Mouse (Mus musculus) stomach, postnatal 0 days (tissue): ENCODE data around the gene Mttp. TPM values are rescaled to one million over a fixed set of nuclear protein-coding genes. Genes with fewer than 3 reads are reported as not detected.
A peak's percentile ranks its signal among the peaks of the same experiment; 100 is the strongest.

ENCODE experiments used
- ATAC-seq: fragments of 200-750 bp; cut with Nextera tagmentation; 2 replicates; pipeline ENCODE4 v1.8.0; 2017; ENCODE audit not compliant: low FRiP score, low TSS enrichment
- DNase-seq: peaks from one replicate; pipeline ENCODE4 v3.0.0-alpha.2; 2016; ENCODE audit warnings: low spot score
- H3K27ac ChIP-seq: fragments of 300-500 bp; sonication (generic); replicated peaks from 2 replicates; pipeline ENCODE4 v1.5.1; 2014; ENCODE audit warnings: mild to moderate bottlenecking, control low read depth
- H3K27me3 ChIP-seq: fragments of 300-500 bp; sonication (generic); 2 replicates; pipeline ENCODE4 v1.6.1; 2014; ENCODE audit warnings: low read length; ENCODE audit not compliant: control insufficient read depth, insufficient read depth
- H3K36me3 ChIP-seq: fragments of 300-500 bp; sonication (generic); 2 replicates; pipeline ENCODE4 v1.6.1; 2014; ENCODE audit warnings: low read length, mixed read lengths; ENCODE audit not compliant: control insufficient read depth, insufficient read depth
- H3K4me1 ChIP-seq: fragments of 300-500 bp; sonication (generic); replicated peaks from 2 replicates; pipeline ENCODE4 v1.6.1; 2014; ENCODE audit warnings: antibody characterized with exemption; ENCODE audit not compliant: control insufficient read depth, insufficient read depth
- H3K4me2 ChIP-seq: fragments of 300-500 bp; sonication (generic); replicated peaks from 2 replicates; pipeline ENCODE4 v1.6.1; 2014; ENCODE audit warnings: low read depth, mild to moderate bottlenecking, control low read depth, moderate library complexity
- H3K4me3 ChIP-seq: fragments of 300-500 bp; sonication (generic); 2 replicates; pipeline ENCODE4 v1.5.1; 2014; ENCODE audit warnings: low read depth, low read length, control low read depth
- H3K9ac ChIP-seq: fragments of 300-500 bp; sonication (generic); 2 replicates; pipeline ENCODE4 v1.6.1; 2014; ENCODE audit warnings: mild to moderate bottlenecking, low read length, control low read depth, mixed read lengths
- H3K9me3 ChIP-seq: fragments of 300-500 bp; sonication (generic); 2 replicates; pipeline ENCODE4 v1.6.1; 2016; ENCODE audit warnings: low read length; ENCODE audit not compliant: control insufficient read depth
- CTCF ChIP-seq: IDR thresholded peaks from 2 replicates; pipeline ENCODE4 v1.5.1; 2016; ENCODE audit warnings: antibody characterized with exemption, low read depth, mild to moderate bottlenecking, moderate library complexity
- EP300 ChIP-seq: optimal IDR thresholded peaks from 2 replicates; pipeline ENCODE3; 2016; ENCODE audit warnings: antibody characterized with exemption
- WGBS: fragments of 180-500 bp; shearing (Covaris S2); extraction: QIAGEN DNeasy Blood & Tissue Kit; methylation state at CpG from one replicate; pipeline ENCODE4 v1.1.7; 2014; 5-methylcytosine and 5-hydroxymethylcytosine counted together
- polyA plus RNA-seq: library from polyadenylated mRNA; unstranded; fragments of >200 nt; fragmentation: Nextera tagmentation; extraction: Ambion mirVana; gene quantifications from 2 replicates; pipeline ENCODE4 v1.2.1, GENCODE M21; 2015

The Mttp gene
- polyA plus RNA-seq, 1 experiment from 2014 or later: 14.1 TPM

- WGBS: 53% methylated on average over 3 of the region's 3 CpGs
- no peak for TF ChIP-seq EP300
- TF ChIP-seq CTCF: no peak
- no peak overlapping the region for H3K4me2 ChIP-seq
- H3K9me3 ChIP-seq: no peaks in the 10 kb centered on the region
- H3K9ac ChIP-seq: no peak overlapping the region
- no peaks in the 10 kb centered on the region for H3K4me1 ChIP-seq
- H3K36me3 ChIP-seq: no peaks in the 10 kb centered on the region
- H3K27me3 ChIP-seq: no peaks in the 10 kb centered on the region
- H3K27ac ChIP-seq: peak overlapping the region; percentile 24; the same call in 1 of the 2 replicates
- DNase-seq (no peak), ATAC-seq (no peak)
- H3K4me3 ChIP-seq: no peak overlapping the region
These were observed 49.5 kb downstream of the Mttp start for GRCm38 (mm10) chr3:138095301-138095700.

DNA sequence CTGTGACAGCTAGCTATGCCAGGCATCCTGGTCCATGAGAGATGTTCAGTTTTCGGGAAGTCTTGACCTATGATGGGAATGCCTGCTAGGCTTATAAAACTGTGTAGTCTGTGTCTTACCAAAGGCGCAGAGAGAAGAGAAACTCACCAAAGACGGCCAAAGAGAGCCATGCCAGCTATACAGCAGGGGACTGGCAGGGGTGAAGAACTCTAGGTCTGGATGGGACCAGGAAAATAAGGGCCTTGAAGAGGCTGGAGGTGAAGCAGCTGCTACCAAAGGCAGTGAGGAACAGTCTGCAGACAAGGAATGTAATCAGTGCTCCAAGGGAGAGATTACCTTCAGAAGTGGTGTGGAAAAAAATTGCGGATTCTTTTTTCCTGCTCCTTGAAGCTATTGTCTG, 60.9 kb downstream of the Mttp start:
- TF ChIP-seq CTCF (no peak), EP300 (no peak)
- H3K4me3 ChIP-seq: no peak overlapping the region
- H3K9ac ChIP-seq: no peak overlapping the region
- no peaks in the 10 kb centered on the region for H3K36me3 ChIP-seq
- H3K9me3 ChIP-seq: no peaks in the 10 kb centered on the region
- DNase-seq: no peak
- ATAC-seq: no peak
- WGBS: 81% methylated on average over 4 of the region's 4 CpGs
- H3K27me3 ChIP-seq: no peaks in the 10 kb centered on the region
- no peak overlapping the region for H3K27ac ChIP-seq
- no peak overlapping the region for H3K4me2 ChIP-seq
- no peaks in the 10 kb centered on the region for H3K4me1 ChIP-seq

DNA sequence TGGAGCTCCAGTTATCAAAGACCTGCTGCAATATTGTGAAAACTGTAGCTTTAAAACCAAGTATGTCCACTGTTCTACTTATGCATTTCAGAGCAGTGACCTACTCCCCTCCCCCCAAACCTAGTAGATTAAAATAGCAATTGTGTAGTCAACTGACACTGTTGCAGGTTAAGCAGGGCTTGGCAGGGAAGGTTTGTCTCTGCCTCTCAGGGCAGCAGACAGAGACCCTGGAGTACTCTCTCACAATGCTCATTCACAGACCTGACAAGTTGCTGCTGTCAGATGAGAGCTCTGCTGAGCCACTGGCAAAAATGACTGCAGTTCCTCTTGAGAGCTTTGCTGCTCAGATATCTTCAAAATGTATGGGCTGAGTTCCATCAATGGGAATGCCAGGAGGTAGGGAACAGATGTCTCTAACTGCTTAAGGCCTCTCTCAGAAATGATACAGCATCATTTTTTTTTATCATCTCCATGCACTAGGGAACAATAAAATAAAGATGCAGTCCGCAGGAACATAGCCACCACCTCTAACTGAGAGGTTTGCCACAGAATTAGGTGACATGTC, 61.6 kb downstream of the Mttp start:
- Histone ChIP-seq H3K27ac (no peak overlapping the region), H3K4me3 (no peak overlapping the region), H3K4me1 (no peaks in the 10 kb centered on the region), H3K9me3 (no peaks in the 10 kb centered on the region), H3K4me2 (no peak overlapping the region), H3K9ac (no peak overlapping the region), H3K27me3 (no peaks in the 10 kb centered on the region), H3K36me3 (no peaks in the 10 kb centered on the region)
- DNase-seq (no peak), ATAC-seq (no peak)
- 89% methylated on average over 1 of the region's 1 CpGs for WGBS
- no peak for TF ChIP-seq CTCF
- no peak for TF ChIP-seq EP300

DNA sequence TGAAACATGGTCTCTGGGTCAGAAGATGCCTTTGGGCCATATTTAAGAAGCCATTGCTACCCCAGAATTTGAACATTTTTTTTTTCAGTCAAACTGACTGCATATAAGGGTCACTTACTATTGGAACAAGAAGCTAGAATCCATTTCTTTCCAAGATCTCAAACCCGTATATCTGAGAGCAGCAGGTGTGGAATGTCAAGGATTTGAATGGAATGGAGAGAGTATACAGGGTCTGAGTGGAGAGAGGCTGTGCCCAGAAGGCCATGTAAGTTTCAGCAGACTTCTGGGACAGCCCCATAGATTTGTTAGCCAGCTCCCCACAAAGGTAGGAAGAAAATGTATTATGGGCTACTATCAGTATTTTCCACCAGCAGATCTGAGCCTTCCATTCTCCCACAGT, 66.1 kb downstream of the Mttp start:
- H3K36me3 ChIP-seq: no peaks in the 10 kb centered on the region
- no peak overlapping the region for H3K27ac ChIP-seq
- no peaks in the 10 kb centered on the region for H3K9me3 ChIP-seq
- H3K27me3 ChIP-seq: no peaks in the 10 kb centered on the region
- H3K4me3 ChIP-seq: no peak overlapping the region
- no peaks in the 10 kb centered on the region for H3K4me1 ChIP-seq
- DNase-seq (no peak), ATAC-seq (no peak)
- TF ChIP-seq CTCF (no peak), EP300 (no peak)
- no peak overlapping the region for H3K4me2 ChIP-seq
- WGBS: 58% methylated on average over 1 of the region's 1 CpGs
- H3K9ac ChIP-seq: no peak overlapping the region

- H3K4me1 ChIP-seq: no peaks in the 10 kb centered on the region
- H3K4me3 ChIP-seq: no peak overlapping the region
- no peak overlapping the region for H3K27ac ChIP-seq
- no peaks in the 10 kb centered on the region for H3K9me3 ChIP-seq
- H3K4me2 ChIP-seq: no peak overlapping the region
- DNase-seq (no peak), ATAC-seq (no peak)
- no peak overlapping the region for H3K9ac ChIP-seq
- no peak for TF ChIP-seq EP300
- no peak for TF ChIP-seq CTCF
- no peaks in the 10 kb centered on the region for H3K36me3 ChIP-seq
- H3K27me3 ChIP-seq: no peaks in the 10 kb centered on the region
- 64% methylated on average over 11 of the region's 11 CpGs for WGBS
These were observed 67.1 kb downstream of the Mttp start for GRCm38 (mm10) chr3:138077476-138078340.

DNA sequence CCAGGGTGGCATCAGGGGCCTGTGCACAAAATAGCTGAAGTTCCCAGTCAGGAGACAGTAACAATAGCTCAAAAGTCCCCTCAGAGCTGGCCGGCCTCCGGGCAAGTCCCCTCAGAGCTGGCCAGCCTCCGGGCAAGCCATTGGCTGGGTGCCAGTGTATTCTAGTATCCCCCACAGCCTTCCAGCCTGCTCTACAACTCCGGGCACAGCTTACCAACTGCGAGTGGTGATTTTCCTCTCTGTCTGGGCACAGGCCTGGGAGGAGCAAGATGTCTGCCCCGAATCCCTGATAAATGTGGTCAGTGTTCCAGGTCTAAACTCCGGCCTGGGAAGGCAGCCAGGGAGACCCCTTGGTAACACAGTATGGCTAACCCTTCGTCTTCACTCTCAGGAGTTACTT, 69.6 kb downstream of the Mttp start:
- DNase-seq: no peak
- TF ChIP-seq CTCF: no peak
- TF ChIP-seq EP300: no peak
- H3K9ac ChIP-seq: no peak overlapping the region
- 66% methylated on average over 8 of the region's 8 CpGs for WGBS
- no peaks in the 10 kb centered on the region for H3K9me3 ChIP-seq
- H3K27ac ChIP-seq: no peak overlapping the region
- H3K4me3 ChIP-seq: no peak overlapping the region
- no peaks in the 10 kb centered on the region for H3K36me3 ChIP-seq
- no peak overlapping the region for H3K4me2 ChIP-seq
- no peaks in the 10 kb centered on the region for H3K27me3 ChIP-seq
- no peak for ATAC-seq
- H3K4me1 ChIP-seq: no peaks in the 10 kb centered on the region
